Mouse (Mus musculus) ovary, adult 18-20 months (tissue): Measurements from ENCODE around the gene 2610042L04Rik.
"Not testable (repeated sequence)": the region's sequence is repeated elsewhere in the genome, so short reads cannot be mapped to it uniquely, and the experiment has no call there.

Experiments used
- DNase-seq: peaks from one replicate; pipeline ENCODE4 v3.0.0; 2022; ENCODE audit warnings: low spot score, mixed read lengths

Gene 2610042L04Rik

GRCm38 (mm10) chr14:4334476-4335080 is at the start of gene 2610042L04Rik:
Gene 2610042L04Rik (plus strand): TSS chr14:4334763.
- not testable (repeated sequence) for DNase-seq

GRCm38 (mm10) chr14:4316983-4317382 is 17.6 kb upstream of the 2610042L04Rik start, which contains the start of gene Gm3149:
Gene Gm3149 (plus strand): TSS chr14:4317283.
- not testable (repeated sequence) for DNase-seq

GRCm38 (mm10) chr14:4335506-4335905 is 943 bp downstream of the 2610042L04Rik start:
- DNase-seq, result not testable (repeated sequence)

GRCm38 (mm10) chr14:4368991-4369390 is 34.4 kb downstream of the 2610042L04Rik start:
- not testable (repeated sequence) for DNase-seq

- DNase-seq, result not testable (repeated sequence)
Measured at GRCm38 (mm10) chr14:4369691-4370090, 35.1 kb downstream of the 2610042L04Rik start.

- not testable (repeated sequence) for DNase-seq
Measured at GRCm38 (mm10) chr14:4377871-4378270, 43.3 kb downstream of the 2610042L04Rik start.

GRCm38 (mm10) chr14:4385606-4386005 is 51.0 kb downstream of the 2610042L04Rik start:
- DNase-seq, result not testable (repeated sequence)

- DNase-seq, result not testable (repeated sequence)
Measured at GRCm38 (mm10) chr14:4392841-4393530, 58.4 kb downstream of the 2610042L04Rik start.

- DNase-seq, result not testable (repeated sequence)
Measured at GRCm38 (mm10) chr14:4397226-4397625, 62.7 kb downstream of the 2610042L04Rik start, which contains the start of gene Gm3159. Gene Gm3159 (plus strand): TSS chr14:4397526.

GRCm38 (mm10) chr14:4398624-4399023 is 64.1 kb downstream of the 2610042L04Rik start:
- DNase-seq, result not testable (repeated sequence)

- not testable (repeated sequence) for DNase-seq
Measured at GRCm38 (mm10) chr14:4400115-4400789, 65.7 kb downstream of the 2610042L04Rik start.

- DNase-seq, result not testable (repeated sequence)
Measured at GRCm38 (mm10) chr14:4401245-4401644, 66.7 kb downstream of the 2610042L04Rik start.

GRCm38 (mm10) chr14:4403840-4404239 is 69.3 kb downstream of the 2610042L04Rik start:
- not testable (repeated sequence) for DNase-seq
